Mouse (Mus musculus) liver, embryonic 11.5 days (tissue): Measurements from ENCODE around the gene Susd1. TPM values are rescaled to one million over a fixed set of nuclear protein-coding genes. Genes with fewer than 3 reads are reported as not detected.
A peak's percentile ranks its signal among the peaks of the same experiment; 100 is the strongest.

Source experiments
- ATAC-seq: fragments of 200-750 bp; cut with Nextera tagmentation; replicated peaks from 2 replicates; pipeline ENCODE4 v1.8.0; 2017; ENCODE audit warnings: moderate number of reproducible peaks, mild to moderate bottlenecking, moderate TSS enrichment, moderate library complexity; ENCODE audit not compliant: low FRiP score
- DNase-seq: peaks from one replicate; pipeline ENCODE4 v3.0.0-alpha.2; 2017; ENCODE audit warnings: low spot score
- H3K27ac ChIP-seq: fragments of 300-500 bp; sonication (generic); 2 replicates; pipeline ENCODE4 v1.5.1; 2014; ENCODE audit warnings: mild to moderate bottlenecking, low read depth, low read length, control low read depth
- H3K27me3 ChIP-seq: fragments of 300-500 bp; sonication (generic); replicated peaks from 2 replicates; pipeline ENCODE4 v1.6.1; 2014; ENCODE audit warnings: low read length, mixed read lengths; ENCODE audit not compliant: control insufficient read depth, insufficient read depth
- H3K36me3 ChIP-seq: fragments of 300-500 bp; sonication (generic); 2 replicates; pipeline ENCODE4 v1.6.1; 2014; ENCODE audit warnings: mild to moderate bottlenecking, low read length, moderate library complexity, mixed read lengths; ENCODE audit not compliant: control insufficient read depth, insufficient read depth
- H3K4me1 ChIP-seq: fragments of 300-500 bp; sonication (generic); replicated peaks from 2 replicates; pipeline ENCODE4 v1.6.1; 2014; ENCODE audit warnings: low read length, mixed read lengths; ENCODE audit not compliant: control insufficient read depth, insufficient read depth
- H3K4me2 ChIP-seq: fragments of 300-500 bp; sonication (generic); 2 replicates; pipeline ENCODE4 v1.6.1; 2014; ENCODE audit warnings: mild to moderate bottlenecking, control low read depth, moderate library complexity
- H3K4me3 ChIP-seq: fragments of 300-500 bp; sonication (generic); 2 replicates; pipeline ENCODE4 v1.5.1; 2014; ENCODE audit warnings: low read depth, low read length, control low read depth
- H3K9ac ChIP-seq: fragments of 300-500 bp; sonication (generic); 2 replicates; pipeline ENCODE4 v1.6.1; 2014; ENCODE audit warnings: low read depth, low read length, control low read depth
- H3K9me3 ChIP-seq: fragments of 300-500 bp; sonication (generic); 2 replicates; pipeline ENCODE4 v1.6.1; 2016; ENCODE audit warnings: low read length, inconsistent platforms, mixed read lengths; ENCODE audit not compliant: control insufficient read depth
- WGBS: fragments of 180-500 bp; shearing (Covaris S2); extraction: QIAGEN DNeasy Blood & Tissue Kit; methylation state at CpG from one replicate; pipeline ENCODE4 v1.1.7; 2014; 5-methylcytosine and 5-hydroxymethylcytosine counted together
- polyA plus RNA-seq: library from polyadenylated mRNA; unstranded; fragments of >200 nt; fragmentation: Nextera tagmentation; extraction: Ambion mirVana; gene quantifications from 2 replicates; pipeline ENCODE4 v1.2.1, GENCODE M21; 2014

Susd1 gene
- polyA plus RNA-seq, 1 experiment from 2014 or later, result 20.8 TPM

GRCm38 (mm10) chr4:59331633-59332032 lies 106.8 kb downstream of the Susd1 start:
- Histone ChIP-seq H3K27ac (peak overlapping the region; percentile 50; the same call in 1 of the 2 replicates), H3K36me3 (peaks cover 5% of the 10 kb centered on the region; the same call in 1 of the 2 replicates), H3K4me2 (no peak overlapping the region; the same call in 1 of the 2 replicates), H3K4me3 (no peak overlapping the region), H3K27me3 (no peaks in the 10 kb centered on the region), H3K9me3 (no peaks in the 10 kb centered on the region), H3K9ac (peak overlapping the region; percentile 15; the same call in 1 of the 2 replicates), H3K4me1 (peaks cover 15% of the 10 kb centered on the region)
- ATAC-seq (no peak), DNase-seq (peak; percentile 49)
- 35% methylated on average over 9 of the region's 9 CpGs for WGBS

GRCm38 (mm10) chr4:59330961-59331604 lies 107.3 kb downstream of the Susd1 start:
- peak overlapping the region; percentile 15; the same call in 1 of the 2 replicates for H3K9ac ChIP-seq

DNA sequence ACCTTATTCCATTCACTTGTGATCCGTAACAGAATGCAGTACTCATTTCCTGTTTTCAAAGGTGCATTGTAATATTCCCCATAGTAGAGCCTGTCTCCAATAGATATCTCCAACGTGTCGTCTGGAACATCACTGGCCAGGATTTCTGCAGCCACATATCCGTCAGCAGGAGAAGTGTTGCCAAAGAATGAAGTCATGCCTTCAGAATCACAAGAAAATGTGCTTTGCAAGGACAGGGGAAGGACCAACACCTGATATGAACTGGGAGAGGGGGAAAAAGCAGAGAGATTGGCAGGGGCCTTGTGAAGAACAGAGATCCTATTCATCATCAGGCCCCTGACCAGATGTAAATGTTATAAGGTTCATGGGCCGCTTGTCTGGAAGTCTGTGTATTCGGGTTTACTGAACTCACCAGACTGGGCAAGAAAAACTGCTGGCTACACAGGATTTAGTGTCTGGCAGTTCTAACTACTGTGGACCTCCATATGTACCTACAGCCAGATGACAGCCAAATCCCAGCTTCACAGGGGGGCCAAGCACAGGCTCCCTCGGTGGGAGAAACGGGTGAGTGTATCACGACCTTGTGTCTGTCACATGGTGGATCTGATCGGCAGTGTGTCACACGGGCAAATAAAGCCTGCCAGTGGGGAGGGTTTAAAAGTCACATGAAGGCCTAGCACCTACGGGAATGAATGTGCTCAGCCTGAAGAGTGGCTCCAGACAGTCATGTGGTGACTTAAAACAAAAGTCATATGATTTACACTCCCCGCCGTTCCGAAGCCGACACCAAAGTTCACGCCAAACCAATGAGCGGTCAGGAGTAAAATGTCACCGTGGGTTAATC lies 108.8 kb downstream of the Susd1 start:
- WGBS, result 89% methylated on average over 19 of the region's 19 CpGs
- ATAC-seq (no peak; the same call in 1 of the 2 replicates), DNase-seq (no peak)
- no peaks in the 10 kb centered on the region for H3K27me3 ChIP-seq
- no peak overlapping the region for H3K4me2 ChIP-seq
- peaks cover 17% of the 10 kb centered on the region for H3K4me1 ChIP-seq
- no peak overlapping the region for H3K4me3 ChIP-seq
- no peaks in the 10 kb centered on the region for H3K9me3 ChIP-seq
- H3K27ac ChIP-seq, result no peak overlapping the region
- peaks cover 5% of the 10 kb centered on the region; the same call in 1 of the 2 replicates for H3K36me3 ChIP-seq
- H3K9ac ChIP-seq, result no peak overlapping the region

More at GRCm38 (mm10) chr4:59330961-59331604, 107.3 kb downstream of the Susd1 start:
- Histone ChIP-seq H3K4me3 (no peak overlapping the region), H3K27ac (peak overlapping the region; percentile 50; the same call in 1 of the 2 replicates), H3K4me2 (no peak overlapping the region; the same call in 1 of the 2 replicates), H3K4me1 (peaks cover 15% of the 10 kb centered on the region), H3K9me3 (no peaks in the 10 kb centered on the region), H3K36me3 (peaks cover 5% of the 10 kb centered on the region; the same call in 1 of the 2 replicates), H3K27me3 (no peaks in the 10 kb centered on the region)
- WGBS, result 39% methylated on average over 10 of the region's 10 CpGs
- DNase-seq, result no peak
- ATAC-seq, result no peak

- H3K9ac ChIP-seq, result no peak overlapping the region
- H3K36me3 ChIP-seq, result peaks cover 5% of the 10 kb centered on the region; the same call in 1 of the 2 replicates
- WGBS, result 96% methylated on average over 7 of the region's 7 CpGs
- no peak overlapping the region for H3K4me2 ChIP-seq
- no peak for DNase-seq
- ATAC-seq, result no peak
- H3K4me3 ChIP-seq, result no peak overlapping the region
- H3K27ac ChIP-seq, result no peak overlapping the region
- no peaks in the 10 kb centered on the region for H3K27me3 ChIP-seq
- H3K9me3 ChIP-seq, result no peaks in the 10 kb centered on the region
- H3K4me1 ChIP-seq, result peaks cover 26% of the 10 kb centered on the region
Measured at GRCm38 (mm10) chr4:59328821-59329220, 109.6 kb downstream of the Susd1 start.

DNA sequence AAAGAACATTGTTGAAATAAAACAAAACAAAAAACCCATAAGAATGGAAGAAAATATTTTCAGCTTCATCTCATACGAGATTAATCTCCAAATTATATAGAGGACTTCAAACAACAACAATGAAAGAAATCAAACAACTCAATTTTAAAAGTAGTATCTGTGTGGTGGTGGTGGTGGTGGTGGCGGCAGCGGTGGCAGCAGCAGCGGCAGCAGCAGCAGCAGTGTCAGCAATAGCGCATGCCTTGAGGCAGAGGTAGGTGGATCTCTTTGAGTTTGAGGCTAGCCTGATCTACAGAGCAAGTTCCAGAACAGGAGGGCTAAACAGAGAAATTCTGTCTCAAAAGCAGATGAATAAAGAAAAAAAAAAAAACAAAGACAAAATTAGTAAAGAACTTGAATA lies 110.4 kb downstream of the Susd1 start:
- no peak for ATAC-seq
- 93% methylated on average over 5 of the region's 5 CpGs for WGBS

GRCm38 (mm10) chr4:59326031-59326760 lies 112.2 kb downstream of the Susd1 start:
- no peak for DNase-seq
- WGBS, result 86% methylated on average over 6 of the region's 6 CpGs
- ATAC-seq, result no peak
- Histone ChIP-seq H3K27ac (no peak overlapping the region), H3K9ac (no peak overlapping the region), H3K36me3 (peaks cover 5% of the 10 kb centered on the region; the same call in 1 of the 2 replicates), H3K4me2 (no peak overlapping the region), H3K4me1 (peaks cover 20% of the 10 kb centered on the region), H3K4me3 (no peak overlapping the region), H3K27me3 (no peaks in the 10 kb centered on the region), H3K9me3 (no peaks in the 10 kb centered on the region)

More for the DNA sequence above, 110.4 kb downstream of the Susd1 start:
- DNase-seq, result no peak
- Histone ChIP-seq H3K4me2 (no peak overlapping the region), H3K36me3 (peaks cover 5% of the 10 kb centered on the region; the same call in 1 of the 2 replicates), H3K27ac (no peak overlapping the region), H3K4me3 (no peak overlapping the region), H3K9ac (no peak overlapping the region), H3K4me1 (peaks cover 31% of the 10 kb centered on the region), H3K27me3 (no peaks in the 10 kb centered on the region), H3K9me3 (no peaks in the 10 kb centered on the region)

GRCm38 (mm10) chr4:59324317-59324716 lies 114.1 kb downstream of the Susd1 start:
- H3K27me3 ChIP-seq, result no peaks in the 10 kb centered on the region
- H3K4me2 ChIP-seq, result peak overlapping the region; percentile 12; the same call in 1 of the 2 replicates
- WGBS, result 53% methylated on average over 5 of the region's 5 CpGs
- peaks cover 2% of the 10 kb centered on the region; the same call in 1 of the 2 replicates for H3K36me3 ChIP-seq
- no peaks in the 10 kb centered on the region for H3K9me3 ChIP-seq
- DNase-seq, result no peak
- peak; percentile 72 for ATAC-seq
- H3K4me1 ChIP-seq, result peaks cover 17% of the 10 kb centered on the region
- H3K27ac ChIP-seq, result peak overlapping the region; percentile 72
- no peak overlapping the region for H3K4me3 ChIP-seq
- H3K9ac ChIP-seq, result peak overlapping the region; percentile 25; the same call in 1 of the 2 replicates

DNA sequence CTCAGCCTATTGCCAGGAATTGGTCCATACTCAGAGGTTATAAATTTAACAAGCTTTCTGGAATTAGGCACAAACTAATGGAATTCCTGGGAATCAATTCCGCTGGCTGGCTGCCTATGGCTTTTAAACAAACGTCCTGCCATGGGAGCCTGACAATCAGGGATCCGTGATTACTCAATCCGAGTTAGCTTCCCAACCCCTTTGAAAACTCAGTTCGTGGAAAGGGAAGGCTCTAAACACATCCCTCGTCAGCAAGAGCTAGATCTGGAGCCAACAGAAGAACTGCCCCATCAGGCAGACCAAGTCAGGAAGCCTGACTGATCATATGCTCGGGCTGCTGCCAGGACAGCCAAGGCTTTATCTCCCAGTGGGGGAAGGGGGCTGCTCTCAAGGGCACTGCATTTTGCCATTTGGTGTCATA lies 115.2 kb downstream of the Susd1 start:
- no peak for ATAC-seq
- Histone ChIP-seq H3K4me1 (peaks cover 27% of the 10 kb centered on the region), H3K4me2 (no peak overlapping the region), H3K9me3 (no peaks in the 10 kb centered on the region), H3K4me3 (no peak overlapping the region), H3K9ac (no peak overlapping the region), H3K27ac (no peak overlapping the region), H3K27me3 (no peaks in the 10 kb centered on the region), H3K36me3 (peaks cover 6% of the 10 kb centered on the region; the same call in 1 of the 2 replicates)
- DNase-seq, result no peak
- 47% methylated on average over 7 of the region's 7 CpGs for WGBS
